Mouse (Mus musculus): ENCODE measurements around the gene Hoxd12.

Gene Hoxd12

DNA sequence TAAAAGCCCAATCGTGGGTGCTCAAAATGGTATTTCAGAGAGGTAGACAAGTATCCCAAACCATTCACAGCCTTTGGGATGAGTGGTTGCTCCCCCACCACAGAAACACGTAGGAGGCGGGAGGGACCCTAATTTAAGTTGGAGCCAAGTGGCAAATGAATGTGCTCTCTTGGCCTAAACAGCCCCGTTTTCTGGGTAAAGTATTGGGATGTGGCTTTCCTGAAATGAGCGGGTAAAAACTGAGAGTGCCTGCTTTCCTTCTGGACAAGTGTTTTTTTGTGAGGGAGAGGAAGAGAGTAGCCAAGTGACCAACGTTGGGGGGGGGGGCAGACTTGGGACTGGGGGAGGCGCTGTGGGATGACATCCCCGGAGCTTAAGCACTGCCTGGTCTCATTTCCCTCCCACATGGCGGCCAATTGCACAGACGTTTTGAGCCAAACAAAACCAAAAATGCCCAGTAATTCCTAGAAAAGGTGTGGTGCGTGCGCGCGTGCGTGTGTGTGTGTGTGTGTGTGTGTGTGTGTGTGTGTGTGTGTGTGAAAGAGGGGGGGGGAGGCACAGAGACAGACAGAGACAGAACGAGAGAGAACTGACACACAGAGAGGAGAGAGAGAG, 36.2 kb downstream of the Hoxd12 start:
- DNase-seq: no peak

GRCm38 (mm10) chr2:74711721-74712621, 37.2 kb downstream of the Hoxd12 start, which contains the start of the genes Hoxd3 and Hoxd4:
TSS of gene Hoxd3 (plus strand) at chr2:74711927.
TSS of gene Hoxd4 (plus strand) at chr2:74711929.
- no peak for DNase-seq

- no peak for DNase-seq
Observed at GRCm38 (mm10) chr2:74713239-74714150, 38.7 kb downstream of the Hoxd12 start.

DNA sequence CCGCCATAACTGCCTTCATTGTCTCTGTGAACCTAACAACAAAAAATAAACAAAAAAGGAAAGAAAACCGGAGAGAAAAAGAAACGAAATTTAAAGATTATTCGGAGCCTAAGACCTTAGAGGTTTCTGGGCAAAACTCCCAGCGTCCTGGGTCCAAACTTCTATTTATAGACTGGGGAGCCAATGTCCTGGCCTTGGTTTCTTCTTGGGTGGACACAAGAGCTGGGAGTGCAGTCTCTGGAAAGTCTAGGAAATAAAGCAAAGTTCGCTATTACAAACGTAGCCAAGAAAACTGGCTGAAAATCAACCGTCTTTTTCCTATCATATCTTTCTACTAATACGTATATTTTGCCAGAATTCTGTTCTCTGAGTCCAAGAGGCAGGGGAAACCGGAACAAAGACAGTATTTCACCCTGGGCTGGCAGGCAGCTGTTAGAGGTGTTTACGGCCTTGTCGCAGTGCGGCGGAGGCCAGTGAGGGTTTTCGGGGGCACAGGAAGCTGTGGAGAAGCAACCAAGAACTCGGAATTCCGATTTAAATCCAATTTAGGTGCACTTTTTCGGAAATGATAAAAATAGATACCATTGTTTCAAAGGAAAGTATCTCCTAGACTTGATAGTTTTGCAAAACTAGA, 39.5 kb downstream of the Hoxd12 start:
- DNase-seq: no peak

GRCm38 (mm10) chr2:74714881-74715280, 40.1 kb downstream of the Hoxd12 start:
- peak; percentile 20 for DNase-seq

DNA sequence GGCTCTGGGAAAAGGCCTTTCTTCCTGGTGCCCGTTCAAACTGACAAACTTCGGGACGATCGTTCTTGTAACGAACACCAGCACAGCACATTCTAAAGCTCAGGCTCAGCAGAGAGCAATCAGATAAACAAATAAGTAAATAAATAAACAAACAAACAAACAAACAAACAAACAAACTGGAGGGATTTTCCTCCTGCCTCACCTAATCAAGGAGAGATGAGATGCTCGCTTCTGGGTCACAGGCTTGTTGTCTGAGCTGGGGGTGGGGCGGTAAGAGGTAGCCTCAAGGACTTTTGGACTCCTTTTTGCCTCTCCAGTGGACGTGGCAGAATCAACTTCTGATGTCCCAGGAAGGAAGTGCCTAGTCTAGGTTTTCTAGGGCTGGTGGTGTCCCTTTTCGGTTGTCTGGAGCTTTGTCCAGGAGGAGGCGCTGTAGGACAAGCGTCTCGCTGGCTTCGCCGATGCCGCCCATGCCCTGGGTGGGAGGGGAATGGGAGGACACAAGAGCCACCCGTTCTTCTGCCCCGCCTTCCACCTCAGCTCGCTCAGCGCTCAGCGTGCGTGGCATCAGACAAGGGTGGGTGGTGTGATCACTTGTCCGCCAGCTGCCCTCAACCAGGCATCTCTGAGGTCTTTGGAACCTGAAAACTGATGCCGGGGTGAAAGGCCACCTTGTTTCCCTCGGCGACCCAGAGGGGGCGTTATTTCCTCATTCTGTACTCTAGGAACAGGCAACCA, 40.9 kb downstream of the Hoxd12 start:
- DNase-seq: peak; percentile 95

- no peak for DNase-seq
Observed at GRCm38 (mm10) chr2:74720384-74720783, 45.6 kb downstream of the Hoxd12 start.

GRCm38 (mm10) chr2:74720955-74721491, 46.2 kb downstream of the Hoxd12 start:
- no peak for DNase-seq

DNA sequence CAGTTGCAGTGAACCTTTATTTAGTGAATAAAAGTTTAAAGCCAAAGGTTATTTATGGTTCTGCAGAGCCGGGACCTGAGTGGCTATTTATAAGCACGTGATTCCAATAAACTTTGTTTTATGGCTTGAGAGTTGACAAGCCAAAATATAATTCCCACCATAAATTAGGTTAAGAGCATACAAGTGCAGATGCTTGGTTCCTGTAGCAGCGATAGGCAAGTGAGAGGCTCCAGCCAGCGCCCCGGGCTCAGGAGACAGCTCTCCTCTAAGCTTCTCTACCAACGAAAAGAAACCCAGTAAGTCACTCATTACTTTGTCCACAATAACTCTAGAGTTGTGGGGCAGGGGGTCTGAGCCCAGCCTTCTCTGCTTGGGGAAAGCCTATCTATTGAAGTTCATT, 47.1 kb downstream of the Hoxd12 start:
- DNase-seq: no peak

DNA sequence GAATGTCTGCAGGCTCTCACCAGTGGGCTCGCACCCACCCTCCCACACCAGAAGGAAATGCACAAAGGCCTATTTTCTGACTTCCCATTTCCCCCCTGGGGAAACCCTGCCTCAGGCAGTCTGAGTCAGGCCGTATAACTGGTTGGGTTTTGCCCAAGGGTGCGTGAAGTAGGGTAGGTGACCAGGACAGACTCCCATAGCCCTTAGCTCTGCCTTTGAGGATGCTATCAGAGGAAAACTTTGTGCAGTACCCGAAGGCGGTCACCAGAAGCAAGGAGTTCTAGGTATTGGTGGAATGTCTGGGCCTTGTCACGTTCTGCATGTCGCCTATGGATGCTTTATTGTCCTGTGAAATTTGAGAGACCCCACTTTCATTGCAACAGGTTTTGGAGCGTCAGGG, 48.1 kb downstream of the Hoxd12 start:
- DNase-seq: no peak

- DNase-seq: no peak
Observed at GRCm38 (mm10) chr2:74724244-74725015, 49.6 kb downstream of the Hoxd12 start.

DNA sequence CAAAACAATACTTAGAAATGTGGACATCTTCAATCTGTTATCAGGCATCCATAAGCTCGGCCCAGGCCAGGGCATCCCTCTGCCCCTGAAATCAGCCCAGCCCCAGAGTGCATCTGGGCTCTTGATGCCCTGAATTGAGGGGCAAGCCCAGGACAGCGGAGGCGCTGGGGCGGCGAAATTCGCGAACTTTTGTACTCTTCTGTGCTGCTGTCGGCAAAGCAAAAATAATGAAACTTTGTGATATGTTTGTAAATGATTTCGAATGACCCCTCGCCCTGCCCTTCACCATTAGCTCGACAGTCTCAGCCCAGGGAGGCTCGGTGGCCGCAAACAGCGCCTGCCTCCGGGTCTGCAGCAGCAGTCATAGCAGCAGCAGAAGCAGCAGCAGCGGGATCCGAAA, 50.4 kb downstream of the Hoxd12 start:
- DNase-seq: no peak

DNA sequence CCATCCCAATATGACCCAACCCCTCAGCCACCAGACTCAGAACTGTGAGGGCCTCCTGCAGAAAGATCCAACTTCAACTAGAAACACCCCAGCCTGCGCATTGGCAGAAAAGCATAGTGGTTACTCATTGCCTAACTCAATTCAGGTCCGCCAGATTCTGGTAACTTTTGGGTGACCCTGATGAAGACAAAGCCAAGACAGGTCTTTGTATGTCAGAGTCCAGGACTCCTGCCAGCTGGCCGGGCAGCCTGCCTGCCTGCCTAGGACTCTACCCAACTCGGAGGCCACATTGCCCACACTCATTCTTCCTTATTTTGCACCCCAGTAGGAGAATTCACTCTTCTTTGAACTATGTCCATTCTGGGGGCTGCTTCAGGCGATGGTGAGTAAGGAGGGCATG, 51.7 kb downstream of the Hoxd12 start, which contains the start of gene Gm28230:
Gene Gm28230, plus strand, starts transcription at position 178 of the 400 bp plus-strand sequence.
- DNase-seq: no peak

- DNase-seq: no peak
Observed at GRCm38 (mm10) chr2:74726973-74727639, 52.3 kb downstream of the Hoxd12 start.
